Mouse (Mus musculus): ENCODE results near the gene Il15ra. TPM values are rescaled to one million over a fixed set of nuclear protein-coding genes. Genes with fewer than 3 reads are reported as not detected.

The Il15ra gene
- polyA plus RNA-seq (2015; fragmentation: Nextera tagmentation; extraction: Ambion mirVana): 1.8 and 3.2 TPM in 2 replicates

DNA sequence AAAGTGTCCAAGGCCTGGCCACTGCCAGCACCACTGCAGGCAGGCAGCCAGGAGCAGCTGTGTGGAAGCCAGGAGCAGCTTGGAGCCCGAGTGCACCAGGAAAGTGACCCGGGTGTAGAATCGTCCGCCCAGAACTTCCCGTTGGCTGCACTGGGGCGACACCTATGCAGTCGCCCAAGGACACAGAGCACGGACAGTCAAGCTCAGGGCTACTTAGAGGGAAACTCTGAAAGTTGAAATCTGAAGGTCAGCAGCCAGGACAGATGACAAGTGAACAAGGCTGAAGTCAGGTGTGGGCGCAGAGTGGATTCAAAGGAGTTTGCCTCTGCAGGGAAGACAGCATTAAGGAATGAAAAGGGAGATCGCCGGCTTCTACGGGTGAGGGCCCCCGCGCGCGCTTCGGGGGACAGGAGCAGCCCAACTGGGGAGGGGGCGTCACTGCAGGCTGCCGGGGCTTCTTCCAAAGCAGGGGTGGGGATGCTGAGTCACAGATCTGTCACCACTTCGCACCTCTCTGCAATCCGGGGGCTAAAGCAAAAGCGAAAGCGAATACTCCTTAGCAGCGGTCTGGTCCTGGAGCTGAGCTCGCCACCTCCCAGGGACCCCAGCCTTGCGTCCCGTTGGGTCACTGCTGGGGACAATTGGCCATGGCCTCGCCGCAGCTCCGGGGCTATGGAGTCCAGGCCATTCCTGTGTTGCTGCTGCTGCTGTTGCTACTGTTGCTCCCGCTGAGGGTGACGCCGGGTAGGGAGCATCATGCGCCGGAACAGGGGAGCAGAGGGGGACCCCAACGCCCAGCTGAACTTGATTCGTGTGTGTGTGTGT is at the start of gene Il15ra:
Gene Il15ra, plus strand, starts transcription at position 90 of the 825 bp plus-strand sequence.
- Histone ChIP-seq H3K4me3 (replicated peaks; ENCODE audit: low read length) (peak within 1 kb of the TSS; percentile 62), H3K36me3 (ENCODE audit: control insufficient read depth, insufficient read depth, low read length) (no peaks in the 10 kb centered on the region), H3K4me2 (ENCODE audit: low read depth, low read length) (peak within 1 kb of the TSS; percentile 97), H3K9me3 (replicated peaks; ENCODE audit: control insufficient read depth, low read length) (no peaks in the 10 kb centered on the region; the same call in 1 of the 2 replicates), H3K27me3 (ENCODE audit: control insufficient read depth, insufficient read depth, low read length) (peaks cover 3% of the 10 kb centered on the region; the same call in 1 of the 2 replicates), H3K4me1 (ENCODE audit: control insufficient read depth, insufficient read depth, low read length) (0 out of 2 replicates have a peak, but pooled peaks cover 3% of the 10 kb centered on the region), H3K27ac (ENCODE audit: low read length) (no peak within 1 kb of the TSS), H3K9ac (ENCODE audit: low read length) (peak within 1 kb of the TSS; percentile 80)
- under 1% methylated on average over 37 of the region's 37 CpGs for WGBS
- peak; percentile 71 for ATAC-seq (ENCODE audit: insufficient read depth, low FRiP score)

DNA sequence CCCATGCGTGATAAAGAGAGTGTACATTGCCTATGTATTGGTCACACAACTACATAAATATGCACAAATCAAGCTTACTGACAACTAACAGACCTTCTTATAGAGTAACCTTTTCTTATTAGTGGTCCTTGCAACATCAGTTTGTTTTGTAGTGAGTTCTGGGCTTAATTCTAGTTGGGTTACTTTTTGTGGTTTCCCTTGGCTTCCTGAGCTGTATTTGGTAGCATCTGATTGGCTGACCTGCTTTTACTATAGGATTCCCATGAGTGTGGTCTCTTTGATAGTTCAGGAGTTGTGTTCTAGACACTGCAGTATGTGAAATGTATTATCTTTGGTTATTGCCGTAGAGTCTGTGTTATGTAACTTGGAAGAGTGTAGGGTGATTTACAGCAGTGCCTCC is 47.5 kb upstream of the Il15ra start:
- Histone ChIP-seq H3K36me3 (ENCODE audit: control insufficient read depth, insufficient read depth, low read length) (no peaks in the 10 kb centered on the region), H3K27me3 (ENCODE audit: control insufficient read depth, insufficient read depth, low read length) (no peaks in the 10 kb centered on the region), H3K9me3 (replicated peaks; ENCODE audit: control insufficient read depth, low read length) (no peaks in the 10 kb centered on the region), H3K4me3 (replicated peaks; ENCODE audit: low read length) (no peak overlapping the region), H3K4me1 (ENCODE audit: control insufficient read depth, insufficient read depth, low read length) (no peaks in the 10 kb centered on the region), H3K27ac (ENCODE audit: low read length) (no peak overlapping the region), H3K4me2 (ENCODE audit: low read depth, low read length) (no peak overlapping the region), H3K9ac (ENCODE audit: low read length) (no peak overlapping the region)
- 86% methylated on average over 2 of the region's 2 CpGs for WGBS
- ATAC-seq (ENCODE audit: insufficient read depth, low FRiP score): no peak

DNA sequence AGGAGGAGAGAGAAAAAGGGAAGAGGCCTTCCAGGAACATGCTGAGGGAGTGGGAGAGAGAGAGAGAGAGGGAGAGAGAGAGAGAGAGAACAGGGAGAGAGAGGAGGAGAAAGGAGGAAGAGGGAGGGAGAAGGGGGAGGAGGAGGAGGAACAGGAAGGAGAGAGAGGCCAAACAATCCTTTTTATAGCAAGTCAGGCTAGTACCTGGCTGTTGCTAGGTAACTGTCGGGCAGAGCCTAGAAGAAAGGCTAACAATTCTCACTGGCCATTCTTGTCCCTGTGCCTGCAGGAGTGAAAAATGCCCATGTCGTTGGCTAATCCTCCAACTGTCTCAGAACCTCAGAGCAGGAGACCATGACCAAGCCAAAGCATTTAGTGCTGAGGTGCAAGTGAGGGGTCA is 45.8 kb upstream of the Il15ra start:
- Histone ChIP-seq H3K4me3 (replicated peaks; ENCODE audit: low read length) (no peak overlapping the region), H3K4me1 (ENCODE audit: control insufficient read depth, insufficient read depth, low read length) (no peaks in the 10 kb centered on the region), H3K27me3 (ENCODE audit: control insufficient read depth, insufficient read depth, low read length) (no peaks in the 10 kb centered on the region), H3K9me3 (replicated peaks; ENCODE audit: control insufficient read depth, low read length) (no peaks in the 10 kb centered on the region), H3K27ac (ENCODE audit: low read length) (no peak overlapping the region), H3K9ac (ENCODE audit: low read length) (no peak overlapping the region), H3K4me2 (ENCODE audit: low read depth, low read length) (no peak overlapping the region), H3K36me3 (ENCODE audit: control insufficient read depth, insufficient read depth, low read length) (no peaks in the 10 kb centered on the region)
- WGBS: 39% methylated on average over 2 of the region's 2 CpGs
- no peak for ATAC-seq (ENCODE audit: insufficient read depth, low FRiP score)

DNA sequence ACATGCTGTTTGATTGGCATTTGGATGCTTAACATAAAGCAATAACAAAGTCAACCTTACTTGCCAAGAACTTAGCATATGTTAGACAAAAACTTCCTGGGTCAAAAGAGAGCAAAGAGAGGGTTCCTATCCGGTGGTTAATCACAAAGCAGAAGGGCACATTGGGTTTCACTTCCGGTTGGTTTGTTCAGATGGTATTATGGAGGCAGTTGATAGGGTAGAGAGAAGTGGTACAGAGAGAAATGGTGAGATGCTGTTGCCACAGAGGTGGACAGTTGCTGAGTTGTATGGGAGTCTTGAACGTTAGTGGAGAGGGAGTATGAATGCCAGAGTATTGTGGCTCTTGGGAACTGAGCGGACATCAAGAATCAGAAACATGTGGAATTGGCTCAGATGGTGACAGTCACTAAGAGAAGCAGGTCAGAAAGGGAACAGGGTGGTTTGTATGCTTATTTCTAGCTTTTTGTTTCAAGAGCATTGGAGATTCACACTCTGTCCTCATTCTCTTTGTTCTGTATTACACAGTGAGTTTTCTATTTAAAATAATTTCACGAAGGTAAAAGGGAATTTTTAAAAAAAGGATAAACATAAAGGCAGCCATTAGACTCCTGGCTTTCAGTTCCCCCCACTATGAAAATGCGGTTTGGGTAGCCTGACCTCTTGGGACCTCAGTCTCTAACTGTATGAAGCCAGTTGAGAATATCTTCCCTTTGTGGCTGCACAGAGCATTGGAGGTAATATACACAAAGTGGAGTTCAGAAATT is 42.8 kb upstream of the Il15ra start:
- Histone ChIP-seq H3K4me2 (ENCODE audit: low read depth, low read length) (no peak overlapping the region), H3K36me3 (ENCODE audit: control insufficient read depth, insufficient read depth, low read length) (no peaks in the 10 kb centered on the region), H3K9me3 (replicated peaks; ENCODE audit: control insufficient read depth, low read length) (no peaks in the 10 kb centered on the region), H3K27me3 (ENCODE audit: control insufficient read depth, insufficient read depth, low read length) (no peaks in the 10 kb centered on the region), H3K4me1 (ENCODE audit: control insufficient read depth, insufficient read depth, low read length) (no peaks in the 10 kb centered on the region), H3K4me3 (replicated peaks; ENCODE audit: low read length) (no peak overlapping the region), H3K27ac (ENCODE audit: low read length) (no peak overlapping the region), H3K9ac (ENCODE audit: low read length) (no peak overlapping the region)
- no peak for ATAC-seq (ENCODE audit: insufficient read depth, low FRiP score)
- 82% methylated on average over 6 of the region's 6 CpGs for WGBS

GRCm38 (mm10) chr2:11662907-11663230 is 42.2 kb upstream of the Il15ra start:
- no peak for ATAC-seq (ENCODE audit: insufficient read depth, low FRiP score)
- H3K27ac ChIP-seq (ENCODE audit: low read length): no peak overlapping the region
- no peak overlapping the region for H3K4me2 ChIP-seq (ENCODE audit: low read depth, low read length)
- no peak overlapping the region for H3K9ac ChIP-seq (ENCODE audit: low read length)
- H3K4me3 ChIP-seq (replicated peaks; ENCODE audit: low read length): no peak overlapping the region
- no peaks in the 10 kb centered on the region for H3K4me1 ChIP-seq (ENCODE audit: control insufficient read depth, insufficient read depth, low read length)
- no peaks in the 10 kb centered on the region for H3K27me3 ChIP-seq (ENCODE audit: control insufficient read depth, insufficient read depth, low read length)
- WGBS: 90% methylated on average over 1 of the region's 1 CpGs
- H3K36me3 ChIP-seq (ENCODE audit: control insufficient read depth, insufficient read depth, low read length): no peaks in the 10 kb centered on the region
- H3K9me3 ChIP-seq (replicated peaks; ENCODE audit: control insufficient read depth, low read length): no peaks in the 10 kb centered on the region

DNA sequence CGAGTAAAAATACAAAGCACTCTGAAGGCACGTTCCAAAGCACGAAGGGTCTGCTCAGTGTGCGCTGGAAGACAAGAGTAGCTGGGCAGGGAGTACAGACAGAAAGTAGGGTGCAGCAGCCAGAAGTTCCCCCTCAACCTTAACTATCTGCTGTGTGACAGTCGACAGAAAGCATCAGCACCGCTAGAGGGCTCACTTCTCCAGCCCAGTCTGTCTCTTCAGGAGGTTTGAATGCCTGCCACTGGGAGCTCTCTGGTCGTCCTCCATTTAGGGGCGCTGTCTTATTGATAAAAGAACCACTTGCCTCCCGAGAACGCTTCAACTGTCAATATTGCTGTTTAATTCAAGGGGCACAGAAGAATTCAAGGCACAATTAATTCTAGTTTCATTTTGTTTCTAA is 41.1 kb upstream of the Il15ra start:
- 4% methylated on average over 10 of the region's 10 CpGs for WGBS
- H3K27me3 ChIP-seq (ENCODE audit: control insufficient read depth, insufficient read depth, low read length): no peaks in the 10 kb centered on the region
- peak overlapping the region; percentile 42 for H3K4me2 ChIP-seq (ENCODE audit: low read depth, low read length)
- H3K4me3 ChIP-seq (replicated peaks; ENCODE audit: low read length): peak overlapping the region; percentile 7
- no peak overlapping the region for H3K9ac ChIP-seq (ENCODE audit: low read length)
- no peaks in the 10 kb centered on the region for H3K9me3 ChIP-seq (replicated peaks; ENCODE audit: control insufficient read depth, low read length)
- H3K4me1 ChIP-seq (ENCODE audit: control insufficient read depth, insufficient read depth, low read length): no peaks in the 10 kb centered on the region
- no peaks in the 10 kb centered on the region for H3K36me3 ChIP-seq (ENCODE audit: control insufficient read depth, insufficient read depth, low read length)
- ATAC-seq (ENCODE audit: insufficient read depth, low FRiP score): no peak
- H3K27ac ChIP-seq (ENCODE audit: low read length): no peak overlapping the region

DNA sequence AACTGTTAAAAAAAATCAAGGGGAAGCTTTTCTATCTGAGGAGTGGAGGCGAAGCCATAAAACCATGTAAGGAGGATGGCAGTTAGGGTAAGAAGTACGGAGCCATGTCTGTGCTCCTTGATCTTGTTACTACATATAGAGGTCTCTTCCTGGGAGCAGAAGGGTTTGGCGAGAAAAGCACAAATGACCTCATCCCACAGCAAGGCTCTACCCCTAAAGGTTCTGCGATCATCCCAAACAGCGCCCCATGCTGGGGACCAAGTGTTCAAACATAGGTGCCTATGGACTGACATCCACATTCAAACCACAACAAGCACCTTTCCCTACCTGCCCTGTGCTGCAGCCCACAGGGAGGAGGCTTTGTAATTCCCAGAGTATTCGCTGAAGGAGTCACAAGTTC is 40.7 kb upstream of the Il15ra start:
- Histone ChIP-seq H3K27ac (ENCODE audit: low read length) (no peak overlapping the region), H3K4me2 (ENCODE audit: low read depth, low read length) (peak overlapping the region; percentile 42), H3K4me1 (ENCODE audit: control insufficient read depth, insufficient read depth, low read length) (no peaks in the 10 kb centered on the region), H3K9me3 (replicated peaks; ENCODE audit: control insufficient read depth, low read length) (no peaks in the 10 kb centered on the region), H3K9ac (ENCODE audit: low read length) (no peak overlapping the region), H3K36me3 (ENCODE audit: control insufficient read depth, insufficient read depth, low read length) (no peaks in the 10 kb centered on the region), H3K27me3 (ENCODE audit: control insufficient read depth, insufficient read depth, low read length) (no peaks in the 10 kb centered on the region), H3K4me3 (replicated peaks; ENCODE audit: low read length) (peak overlapping the region; percentile 7)
- no peak for ATAC-seq (ENCODE audit: insufficient read depth, low FRiP score)
- WGBS: 41% methylated on average over 6 of the region's 6 CpGs

DNA sequence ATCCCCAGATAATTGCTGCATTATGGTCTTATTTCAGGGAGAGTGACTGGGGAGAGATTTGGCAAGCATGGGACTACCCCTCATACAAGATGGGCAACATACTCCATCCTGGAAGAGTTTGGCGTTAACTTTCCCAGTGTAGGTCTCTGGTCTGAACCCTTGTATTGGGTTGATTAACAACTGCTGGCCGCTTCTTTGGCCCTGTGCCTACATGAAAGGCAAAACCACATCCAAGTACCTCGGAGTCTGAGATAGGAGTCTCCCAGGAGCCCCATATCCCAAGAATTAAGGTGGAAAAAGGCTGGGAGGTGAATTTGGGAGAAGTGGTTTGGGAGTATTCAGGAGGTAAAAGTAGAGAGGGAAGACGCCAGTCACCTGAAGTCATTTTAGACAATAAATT is 40.3 kb upstream of the Il15ra start:
- H3K27me3 ChIP-seq (ENCODE audit: control insufficient read depth, insufficient read depth, low read length): no peaks in the 10 kb centered on the region
- H3K4me1 ChIP-seq (ENCODE audit: control insufficient read depth, insufficient read depth, low read length): no peaks in the 10 kb centered on the region
- ATAC-seq (ENCODE audit: insufficient read depth, low FRiP score): no peak
- H3K9ac ChIP-seq (ENCODE audit: low read length): no peak overlapping the region
- no peak overlapping the region for H3K4me3 ChIP-seq (replicated peaks; ENCODE audit: low read length)
- H3K4me2 ChIP-seq (ENCODE audit: low read depth, low read length): no peak overlapping the region
- 76% methylated on average over 4 of the region's 4 CpGs for WGBS
- no peaks in the 10 kb centered on the region for H3K36me3 ChIP-seq (ENCODE audit: control insufficient read depth, insufficient read depth, low read length)
- H3K27ac ChIP-seq (ENCODE audit: low read length): no peak overlapping the region
- H3K9me3 ChIP-seq (replicated peaks; ENCODE audit: control insufficient read depth, low read length): no peaks in the 10 kb centered on the region

DNA sequence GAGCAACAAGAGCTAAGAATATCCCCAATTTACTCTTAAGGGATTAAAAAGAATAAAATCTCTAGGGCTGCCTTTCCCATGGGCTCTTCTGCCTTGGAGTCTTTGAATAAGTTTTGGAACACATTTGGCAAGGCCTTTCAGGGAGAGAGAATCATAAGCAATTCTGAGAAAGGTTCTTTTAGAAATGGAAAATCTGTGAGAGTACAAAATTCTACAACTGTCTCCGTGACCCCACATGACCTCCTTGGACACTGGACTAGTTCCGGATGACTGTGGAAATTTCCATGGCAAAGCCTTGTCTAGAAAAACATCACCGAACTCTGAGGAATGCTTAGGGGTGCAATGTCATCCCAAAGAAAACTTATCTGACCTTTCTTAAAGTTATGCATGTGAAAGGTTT is 39.8 kb upstream of the Il15ra start:
- H3K9ac ChIP-seq (ENCODE audit: low read length): no peak overlapping the region
- 89% methylated on average over 3 of the region's 3 CpGs for WGBS
- no peak for ATAC-seq (ENCODE audit: insufficient read depth, low FRiP score)
- no peak overlapping the region for H3K4me2 ChIP-seq (ENCODE audit: low read depth, low read length)
- H3K27ac ChIP-seq (ENCODE audit: low read length): no peak overlapping the region
- H3K36me3 ChIP-seq (ENCODE audit: control insufficient read depth, insufficient read depth, low read length): no peaks in the 10 kb centered on the region
- no peaks in the 10 kb centered on the region for H3K9me3 ChIP-seq (replicated peaks; ENCODE audit: control insufficient read depth, low read length)
- no peaks in the 10 kb centered on the region for H3K4me1 ChIP-seq (ENCODE audit: control insufficient read depth, insufficient read depth, low read length)
- H3K4me3 ChIP-seq (replicated peaks; ENCODE audit: low read length): no peak overlapping the region
- no peaks in the 10 kb centered on the region for H3K27me3 ChIP-seq (ENCODE audit: control insufficient read depth, insufficient read depth, low read length)
